Mouse (Mus musculus) heart, embryonic 14.5 days (tissue): ENCODE measurements at regions not wholly inside any gene's neighbourhood (a gene's known extent, or its start where the extent isn't known, plus 50 kb on each side); places are given as distances from the start of the nearest gene placed in this dataset.

ENCODE experiments used
- ATAC-seq: fragments of 200-750 bp; cut with Nextera tagmentation; 2 replicates; pipeline ENCODE4 v1.8.0; 2017; ENCODE audit warnings: low read depth, moderate TSS enrichment; ENCODE audit not compliant: insufficient number of reproducible peaks, insufficient read depth, low FRiP score
- H3K27ac ChIP-seq, 2 experiments: fragments of 200-500 bp in 1 of 2; fragments of 300-500 bp in 1 of 2; sonication (generic) in 1 of 2; replicated peaks in 1 of 2; 2 replicates each; pipeline ENCODE4 v1.5.1; 2012 to 2014; ENCODE audit warnings: low read depth in 2 of 2, low read length in 2 of 2, control low read depth in 1 of 2, mild to moderate bottlenecking in 1 of 2, mixed read lengths in 1 of 2; ENCODE audit not compliant: control insufficient read depth in 1 of 2, insufficient read depth in 1 of 2
- H3K27me3 ChIP-seq: fragments of 300-500 bp; sonication (generic); 2 replicates; pipeline ENCODE4 v1.6.1; 2014; ENCODE audit warnings: mild to moderate bottlenecking, low read length, control low read depth; ENCODE audit not compliant: control insufficient read depth, insufficient read depth
- H3K36me3 ChIP-seq: fragments of 300-500 bp; sonication (generic); 2 replicates; pipeline ENCODE4 v1.6.1; 2014; ENCODE audit warnings: mild to moderate bottlenecking, control low read depth, low read length, mixed read lengths; ENCODE audit not compliant: control insufficient read depth, insufficient read depth
- H3K4me1 ChIP-seq, 2 experiments: fragments of 200-500 bp in 1 of 2; fragments of 300-500 bp in 1 of 2; sonication (generic) in 1 of 2; 2 replicates each; pipeline ENCODE4 v1.6.1; 2012 to 2014; ENCODE audit warnings: low read length in 2 of 2, control low read depth in 1 of 2, mixed read lengths in 1 of 2; ENCODE audit not compliant: control insufficient read depth in 2 of 2, insufficient read depth in 2 of 2
- H3K4me2 ChIP-seq: fragments of 300-500 bp; sonication (generic); 2 replicates; pipeline ENCODE4 v1.6.1; 2014; ENCODE audit warnings: mild to moderate bottlenecking, low read length
- H3K4me3 ChIP-seq, 2 experiments: fragments of 200-500 bp in 1 of 2; fragments of 300-500 bp in 1 of 2; sonication (generic) in 1 of 2; 2 replicates each; pipeline ENCODE4 v1.5.1; 2012 to 2014; ENCODE audit warnings: low read length in 2 of 2, mild to moderate bottlenecking in 2 of 2, control low read depth in 1 of 2, low read depth in 1 of 2, moderate library complexity in 1 of 2; ENCODE audit not compliant: control insufficient read depth in 1 of 2, insufficient read depth in 1 of 2
- H3K9ac ChIP-seq: fragments of 300-500 bp; sonication (generic); 2 replicates; pipeline ENCODE4 v1.6.1; 2014; ENCODE audit warnings: mild to moderate bottlenecking, low read length
- H3K9me3 ChIP-seq: fragments of 300-500 bp; sonication (generic); 2 replicates; pipeline ENCODE4 v1.6.1; 2016; ENCODE audit warnings: low read length, control low read depth; ENCODE audit not compliant: control insufficient read depth
- WGBS: fragments of 180-500 bp; shearing (Covaris S2); extraction: QIAGEN DNeasy Blood & Tissue Kit; methylation state at CpG from one replicate; pipeline ENCODE4 v1.1.7; 2014; 5-methylcytosine and 5-hydroxymethylcytosine counted together

GRCm38 (mm10) chr13:60298575-60298974 lies 121.4 kb upstream of the Gas1 start:
- Histone ChIP-seq H3K36me3 (no peaks in the 10 kb centered on the region), H3K4me3 (no peak overlapping the region), H3K27me3 (no peaks in the 10 kb centered on the region), H3K27ac (no peak overlapping the region), H3K9ac (no peak overlapping the region), H3K4me2 (no peak overlapping the region), H3K9me3 (no peaks in the 10 kb centered on the region), H3K4me1 (peaks cover 0 to 2% of the 10 kb centered on the region in 2 experiments; a peak in 1 of 4 replicates)
- 73% methylated on average over 2 of the region's 2 CpGs for WGBS
- no peak; the same call in 1 of the 2 replicates for ATAC-seq

- no peaks in the 10 kb centered on the region for H3K9me3 ChIP-seq
- WGBS = 68% methylated on average over 5 of the region's 5 CpGs
- no peak overlapping the region for H3K9ac ChIP-seq
- no peak overlapping the region for H3K4me2 ChIP-seq
- peaks cover 0 to 2% of the 10 kb centered on the region in 2 experiments; a peak in 1 of 4 replicates for H3K4me1 ChIP-seq
- peak overlapping the region in 1 of 2 experiments; percentile 3; a peak in 1 of 4 replicates for H3K27ac ChIP-seq
- H3K27me3 ChIP-seq = no peaks in the 10 kb centered on the region
- H3K4me3 ChIP-seq = no peak overlapping the region
- ATAC-seq = no peak
- no peaks in the 10 kb centered on the region for H3K36me3 ChIP-seq
These were observed 121.9 kb upstream of the Gas1 start for GRCm38 (mm10) chr13:60299076-60299475.

GRCm38 (mm10) chr13:60303561-60303960 lies 126.4 kb upstream of the Gas1 start:
- H3K27me3 ChIP-seq = no peaks in the 10 kb centered on the region
- no peak overlapping the region for H3K9ac ChIP-seq
- no peaks in the 10 kb centered on the region for H3K9me3 ChIP-seq
- ATAC-seq = no peak
- H3K4me1 ChIP-seq = peaks cover 8 to 15% of the 10 kb centered on the region in 2 experiments
- no peak overlapping the region for H3K4me2 ChIP-seq
- H3K27ac ChIP-seq = no peak overlapping the region
- H3K4me3 ChIP-seq = no peak overlapping the region
- WGBS = 90% methylated on average over 9 of the region's 9 CpGs
- H3K36me3 ChIP-seq = no peaks in the 10 kb centered on the region

GRCm38 (mm10) chr13:60305028-60305810 lies 128.1 kb upstream of the Gas1 start:
- H3K4me1 ChIP-seq = peaks cover 13 to 21% of the 10 kb centered on the region in 2 experiments
- no peak overlapping the region for H3K4me2 ChIP-seq
- no peaks in the 10 kb centered on the region for H3K36me3 ChIP-seq
- H3K9ac ChIP-seq = no peak overlapping the region
- ATAC-seq = no peak
- H3K4me3 ChIP-seq = no peak overlapping the region
- H3K9me3 ChIP-seq = no peaks in the 10 kb centered on the region
- no peak overlapping the region for H3K27ac ChIP-seq
- no peaks in the 10 kb centered on the region for H3K27me3 ChIP-seq
- 92% methylated on average over 1 of the region's 1 CpGs for WGBS

- Histone ChIP-seq H3K9ac (no peak overlapping the region; the same call in 1 of the 2 replicates), H3K4me3 (no peak overlapping the region)
- whole genome bisulfite sequencing = 33% methylated on average over 13 of the region's 13 CpGs
These were observed 131.1 kb upstream of the Gas1 start for GRCm38 (mm10) chr13:60308062-60308801.

GRCm38 (mm10) chr13:60309482-60309881 lies 132.3 kb upstream of the Gas1 start:
- no peaks in the 10 kb centered on the region for H3K36me3 ChIP-seq
- no peaks in the 10 kb centered on the region for H3K27me3 ChIP-seq
- H3K9ac ChIP-seq = no peak overlapping the region
- H3K4me1 ChIP-seq = peaks cover 13 to 21% of the 10 kb centered on the region in 2 experiments
- no peaks in the 10 kb centered on the region for H3K9me3 ChIP-seq
- WGBS = 83% methylated on average over 12 of the region's 12 CpGs
- no peak for ATAC-seq
- 0 out of 4 replicates have a peak overlapping the region, but pooled peaks of 1 of the 2 experiments have one; percentile 85 for H3K27ac ChIP-seq
- no peak overlapping the region for H3K4me3 ChIP-seq
- H3K4me2 ChIP-seq = no peak overlapping the region

More at GRCm38 (mm10) chr13:60308062-60308801, 131.1 kb upstream of the Gas1 start:
- ATAC-seq = peak; percentile 88
- peaks cover 13 to 21% of the 10 kb centered on the region in 2 experiments for H3K4me1 ChIP-seq
- no peaks in the 10 kb centered on the region for H3K9me3 ChIP-seq
- H3K36me3 ChIP-seq = no peaks in the 10 kb centered on the region
- peak overlapping the region; percentile 42 for H3K4me2 ChIP-seq
- H3K27ac ChIP-seq = peak overlapping the region; percentile 50 to 85
- no peaks in the 10 kb centered on the region for H3K27me3 ChIP-seq

GRCm38 (mm10) chr13:60309926-60310325 lies 132.8 kb upstream of the Gas1 start:
- ATAC-seq = no peak
- H3K27ac ChIP-seq = no peak overlapping the region

More at GRCm38 (mm10) chr13:60309926-60310325, 132.8 kb upstream of the Gas1 start:
- H3K4me3 ChIP-seq = no peak overlapping the region
- H3K36me3 ChIP-seq = no peaks in the 10 kb centered on the region
- peaks cover 13 to 21% of the 10 kb centered on the region in 2 experiments for H3K4me1 ChIP-seq
- no peak overlapping the region for H3K4me2 ChIP-seq
- no peak overlapping the region for H3K9ac ChIP-seq
- no peaks in the 10 kb centered on the region for H3K27me3 ChIP-seq
- H3K9me3 ChIP-seq = no peaks in the 10 kb centered on the region
- 87% methylated on average over 4 of the region's 4 CpGs for WGBS
